Mouse (Mus musculus) cerebellum, adult 2 months (tissue): ENCODE measurements at regions not wholly inside any gene's neighbourhood (a gene's known extent, or its start where the extent isn't known, plus 50 kb on each side); places are given as distances from the start of the nearest gene placed in this dataset.

ENCODE experiments used
- DNase-seq, 2 experiments: peaks; one replicate each; pipeline ENCODE4 v3.0.0; 2021
- H3K27ac ChIP-seq: fragments of 200-500 bp; 2 replicates; pipeline ENCODE4 v1.5.1; 2012; ENCODE audit warnings: low read length, control low read depth, inconsistent platforms; ENCODE audit not compliant: insufficient read depth
- H3K27me3 ChIP-seq: fragments of 200-500 bp; 2 replicates; pipeline ENCODE4 v1.6.1; 2012; ENCODE audit warnings: inconsistent platforms, mild to moderate bottlenecking, low read length, moderate library complexity; ENCODE audit not compliant: control insufficient read depth, insufficient read depth
- H3K4me1 ChIP-seq: fragments of 200-500 bp; 2 replicates; pipeline ENCODE4 v1.6.1; 2011; ENCODE audit warnings: low read length; ENCODE audit not compliant: control insufficient read depth, insufficient read depth
- H3K4me3 ChIP-seq: fragments of 200-500 bp; replicated peaks from 2 replicates; pipeline ENCODE3; 2011; ENCODE audit warnings: mild to moderate bottlenecking, low read depth, low read length, control low read depth; ENCODE audit not compliant: insufficient read depth
- CTCF ChIP-seq: fragments of 200-500 bp; IDR thresholded peaks from 2 replicates; pipeline ENCODE4 v1.5.1; 2011; ENCODE audit warnings: low read depth, mild to moderate bottlenecking, control low read depth, low read length, moderate library complexity, borderline replicate concordance; ENCODE audit not compliant: insufficient read depth
- POLR2A ChIP-seq: fragments of 200-500 bp; IDR thresholded peaks from 2 replicates; pipeline ENCODE4 v1.6.1; 2011; ENCODE audit warnings: low read length, control low read depth, borderline replicate concordance; ENCODE audit not compliant: insufficient read depth
- WGBS: fragments of 180-500 bp; shearing (Covaris S2); methylation state at CpG from one replicate; pipeline ENCODE4 v1.1.7; 2018; 5-methylcytosine and 5-hydroxymethylcytosine counted together

- TF ChIP-seq POLR2A = no peak
- TF ChIP-seq CTCF = no peak
- Histone ChIP-seq H3K27me3 (no peaks in the 10 kb centered on the region), H3K4me3 (no peak overlapping the region), H3K4me1 (no peaks in the 10 kb centered on the region), H3K27ac (no peak overlapping the region)
- WGBS = 56% methylated on average over 3 of the region's 3 CpGs
- DNase-seq = no peak
Observed at GRCm38 (mm10) chr5:43441306-43441705, 74.0 kb upstream of the C1qtnf7 start.

GRCm38 (mm10) chr5:43444582-43445214, 70.6 kb upstream of the C1qtnf7 start:
- Histone ChIP-seq H3K4me1 (no peaks in the 10 kb centered on the region), H3K27me3 (no peaks in the 10 kb centered on the region), H3K4me3 (no peak overlapping the region), H3K27ac (no peak overlapping the region)
- no peak for TF ChIP-seq POLR2A
- TF ChIP-seq CTCF = no peak
- 63% methylated on average over 3 of the region's 3 CpGs for WGBS
- no peak for DNase-seq

GRCm38 (mm10) chr5:43445620-43446019, 69.7 kb upstream of the C1qtnf7 start:
- H3K4me1 ChIP-seq = no peaks in the 10 kb centered on the region
- no peak overlapping the region for H3K4me3 ChIP-seq
- DNase-seq = no peak
- TF ChIP-seq POLR2A (no peak), CTCF (no peak)
- H3K27me3 ChIP-seq = no peaks in the 10 kb centered on the region
- no peak overlapping the region for H3K27ac ChIP-seq

- H3K27ac ChIP-seq = no peak overlapping the region
- H3K4me1 ChIP-seq = no peaks in the 10 kb centered on the region
- H3K27me3 ChIP-seq = no peaks in the 10 kb centered on the region
- no peak overlapping the region for H3K4me3 ChIP-seq
- TF ChIP-seq POLR2A (no peak), CTCF (no peak)
- DNase-seq = no peak
Observed at GRCm38 (mm10) chr5:43446295-43446694, 69.0 kb upstream of the C1qtnf7 start.

GRCm38 (mm10) chr5:43456018-43456417, 59.3 kb upstream of the C1qtnf7 start:
- no peaks in the 10 kb centered on the region for H3K27me3 ChIP-seq
- H3K4me3 ChIP-seq = no peak overlapping the region
- no peaks in the 10 kb centered on the region for H3K4me1 ChIP-seq
- no peak for TF ChIP-seq CTCF
- TF ChIP-seq POLR2A = no peak
- WGBS = 80% methylated on average over 3 of the region's 3 CpGs
- no peak overlapping the region for H3K27ac ChIP-seq
- no peak for DNase-seq

- Histone ChIP-seq H3K27me3 (no peaks in the 10 kb centered on the region), H3K4me1 (no peaks in the 10 kb centered on the region), H3K4me3 (no peak overlapping the region), H3K27ac (no peak overlapping the region)
- DNase-seq = no peak
- no peak for TF ChIP-seq POLR2A
- TF ChIP-seq CTCF = no peak
- 88% methylated on average over 7 of the region's 7 CpGs for WGBS
Observed at GRCm38 (mm10) chr5:43457725-43458124, 57.6 kb upstream of the C1qtnf7 start.

GRCm38 (mm10) chr5:43461987-43462715, 53.2 kb upstream of the C1qtnf7 start:
- no peak overlapping the region for H3K27ac ChIP-seq
- no peak for TF ChIP-seq CTCF
- TF ChIP-seq POLR2A = no peak
- no peaks in the 10 kb centered on the region for H3K27me3 ChIP-seq
- DNase-seq = no peak
- WGBS = 91% methylated on average over 1 of the region's 1 CpGs
- no peaks in the 10 kb centered on the region for H3K4me1 ChIP-seq
- H3K4me3 ChIP-seq = no peak overlapping the region
